Mouse (Mus musculus) liver, embryonic 11.5 days (tissue): ENCODE measurements around the gene Entr1. TPM values are rescaled to one million over a fixed set of nuclear protein-coding genes. Genes with fewer than 3 reads are reported as not detected.

Experiments
- polyA plus RNA-seq: library from polyadenylated mRNA; unstranded; fragments of >200 nt; fragmentation: Nextera tagmentation; extraction: Ambion mirVana; gene quantifications from 2 replicates; pipeline ENCODE4 v1.2.1, GENCODE M21; 2014

Entr1 gene
- polyA plus RNA-seq, 1 experiment from 2014 or later: 94.4 TPM

Other genes starting within 250 kb of the Entr1 start
- 0.09 TPM in 1 of 2 replicates, not detected in the other for gene Lhx3, start 181.0 kb downstream of the Entr1 start, polyA plus RNA-seq
- gene Qsox2, start 151.8 kb downstream of the Entr1 start, polyA plus RNA-seq: 13.5 and 14.7 TPM in 2 replicates
- gene Ccdc187, start 94.8 kb downstream of the Entr1 start, polyA plus RNA-seq: not detected in 2 replicates
- gene Gpsm1, start 73.8 kb downstream of the Entr1 start, polyA plus RNA-seq: 17.0 and 18.9 TPM in 2 replicates
- 23.0 and 23.8 TPM in 2 replicates for gene Dnlz, start 37.2 kb downstream of the Entr1 start, polyA plus RNA-seq
- gene Card9, start 28.4 kb downstream of the Entr1 start, polyA plus RNA-seq: 1.1 and 1.7 TPM in 2 replicates
- gene Snapc4, start 8.7 kb downstream of the Entr1 start, polyA plus RNA-seq: 36.4 and 41.6 TPM in 2 replicates
- 147 and 150 TPM in 2 replicates for gene Pmpca, start within 50 bp of the Entr1 start, polyA plus RNA-seq
- gene Inpp5e, start 19.9 kb upstream of the Entr1 start, polyA plus RNA-seq: 17.7 and 19.2 TPM in 2 replicates
- gene Sec16a, start 55.9 kb upstream of the Entr1 start, polyA plus RNA-seq: 33.7 TPM in 2 replicates
- gene Notch1, start 127.3 kb upstream of the Entr1 start, polyA plus RNA-seq: 7.1 and 10.5 TPM in 2 replicates
- gene Egfl7, start 190.7 kb upstream of the Entr1 start, polyA plus RNA-seq: 161 and 181 TPM in 2 replicates
- not detected in 2 replicates for gene Gm20532, start 197.3 kb upstream of the Entr1 start, polyA plus RNA-seq
- 36.1 and 40.1 TPM in 2 replicates for gene Agpat2, start 215.1 kb upstream of the Entr1 start, polyA plus RNA-seq
- gene Fam69b, start 239.1 kb upstream of the Entr1 start, polyA plus RNA-seq: 10.5 and 11.1 TPM in 2 replicates